Mouse (Mus musculus): ENCODE measurements at regions not wholly inside any gene's neighbourhood (a gene's known extent, or its start where the extent isn't known, plus 50 kb on each side); places are given as distances from the start of the nearest gene placed in this dataset.

- DNase-seq = no peak
Measured at GRCm38 (mm10) chr6:84383718-84384117, 210.0 kb downstream of the Cyp26b1 start.

DNA sequence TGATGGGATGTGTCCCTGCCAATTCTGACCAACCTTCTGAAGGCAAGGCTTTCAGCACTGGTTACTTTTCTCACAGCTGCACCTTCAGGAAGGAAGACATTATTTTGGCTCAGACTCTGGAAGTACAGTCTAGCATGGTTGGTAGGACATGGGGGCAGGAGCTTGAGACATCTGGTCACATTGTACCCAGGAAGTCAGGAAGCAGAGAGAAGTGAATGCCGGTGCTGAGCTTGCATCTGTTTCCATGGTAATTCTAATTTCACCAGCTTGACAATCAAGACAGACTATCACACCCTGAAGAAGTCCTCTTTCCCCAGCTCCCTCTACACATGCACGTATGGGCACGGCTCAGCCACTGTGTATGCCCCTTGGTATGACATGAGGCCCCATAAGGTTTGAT, 210.6 kb downstream of the Cyp26b1 start:
- DNase-seq = no peak

DNA sequence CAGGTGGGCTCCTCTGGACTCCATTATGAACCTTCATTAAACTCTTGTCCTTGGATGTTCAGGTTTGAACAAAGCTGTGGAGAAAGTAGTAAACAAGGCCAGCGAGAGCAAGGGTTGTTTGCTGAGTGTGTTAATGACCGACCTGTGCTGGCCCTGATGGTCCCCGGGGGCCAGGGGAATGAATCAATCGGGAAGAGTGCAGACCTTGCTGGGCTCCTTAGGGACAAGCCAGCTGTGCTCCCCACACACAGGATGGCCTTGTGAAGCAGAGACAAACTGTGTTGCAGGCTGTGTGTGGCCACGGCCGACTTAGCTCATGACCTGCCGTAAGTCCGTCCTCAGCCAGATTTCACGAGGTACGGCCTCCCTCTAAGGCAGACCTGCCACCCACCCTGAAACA, 212.1 kb downstream of the Cyp26b1 start:
- no peak for DNase-seq

- peak; percentile 19 for DNase-seq
Measured at GRCm38 (mm10) chr6:84376666-84377065, 217.0 kb downstream of the Cyp26b1 start.

DNA sequence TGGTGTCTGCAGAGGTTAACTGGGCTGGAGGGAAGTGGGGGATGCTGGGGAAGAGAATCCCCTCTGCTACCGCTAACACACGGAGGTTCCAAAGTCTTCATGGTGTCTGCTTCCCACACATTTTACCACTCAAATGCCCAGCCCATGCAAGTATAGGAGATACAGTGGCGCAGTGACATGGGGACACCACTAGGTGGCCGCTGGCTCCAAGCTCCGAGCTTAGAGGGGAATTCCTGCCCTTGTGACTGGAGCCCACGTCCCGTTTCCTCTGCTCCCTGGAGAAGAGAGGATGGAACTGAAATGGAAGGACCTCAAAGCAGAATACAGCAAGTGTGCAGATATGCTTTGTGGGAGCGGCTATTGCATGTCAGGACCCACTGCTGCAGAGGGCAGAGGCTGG, 218.2 kb downstream of the Cyp26b1 start:
- DNase-seq = peak; percentile 69

DNA sequence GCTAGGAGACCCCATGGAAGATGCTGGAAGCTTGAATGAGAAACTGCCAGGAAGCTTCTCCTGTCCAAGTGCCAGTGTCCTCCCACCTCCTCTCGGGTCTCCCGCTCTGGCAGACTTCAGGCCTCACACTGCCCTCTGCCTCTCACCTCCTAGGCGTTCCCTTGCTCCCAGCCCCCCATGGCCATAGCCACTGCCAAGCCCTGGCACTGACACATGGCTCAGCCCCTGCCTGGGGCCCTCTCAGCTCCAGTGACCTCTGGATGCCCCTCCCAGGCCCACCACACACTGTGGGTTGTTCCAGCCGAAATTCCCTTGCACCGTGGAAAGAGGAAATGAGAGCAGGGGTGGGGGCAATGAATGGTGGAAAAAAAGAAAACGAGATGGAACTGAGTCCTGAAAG, 227.3 kb downstream of the Cyp26b1 start:
- peak; percentile 20 for DNase-seq

GRCm38 (mm10) chr6:84365914-84366313, 227.8 kb downstream of the Cyp26b1 start:
- no peak for DNase-seq

GRCm38 (mm10) chr6:84364964-84365363, 228.7 kb downstream of the Cyp26b1 start:
- no peak for DNase-seq

- DNase-seq = no peak
Measured at GRCm38 (mm10) chr6:84362331-84362730, 231.4 kb downstream of the Cyp26b1 start.

GRCm38 (mm10) chr6:84357911-84358310, 235.8 kb downstream of the Cyp26b1 start:
- DNase-seq = no peak

GRCm38 (mm10) chr6:84353425-84354220, 240.1 kb downstream of the Cyp26b1 start:
- DNase-seq = no peak

DNA sequence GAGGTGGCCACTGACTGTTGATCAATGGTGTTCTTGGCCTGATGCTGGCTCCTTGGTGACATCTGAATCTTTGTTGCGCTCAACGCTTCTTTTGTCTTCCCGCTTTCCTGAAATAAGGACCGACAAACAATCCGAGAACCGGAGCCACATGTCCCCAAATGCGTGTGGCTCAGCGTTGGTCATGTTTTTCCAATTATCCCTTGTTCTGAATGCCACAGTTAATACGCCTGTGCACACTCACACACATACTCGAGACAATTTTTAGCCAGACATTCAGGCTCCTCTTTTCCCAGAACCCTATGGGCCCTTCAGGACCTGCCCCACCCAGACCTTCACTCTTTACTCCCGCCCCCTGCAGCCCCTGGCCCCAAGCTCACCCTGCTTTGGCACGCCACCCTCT, 248.8 kb downstream of the Cyp26b1 start:
- DNase-seq = no peak

- no peak for DNase-seq
Measured at GRCm38 (mm10) chr6:84333666-84334179, 260.0 kb downstream of the Cyp26b1 start.

DNA sequence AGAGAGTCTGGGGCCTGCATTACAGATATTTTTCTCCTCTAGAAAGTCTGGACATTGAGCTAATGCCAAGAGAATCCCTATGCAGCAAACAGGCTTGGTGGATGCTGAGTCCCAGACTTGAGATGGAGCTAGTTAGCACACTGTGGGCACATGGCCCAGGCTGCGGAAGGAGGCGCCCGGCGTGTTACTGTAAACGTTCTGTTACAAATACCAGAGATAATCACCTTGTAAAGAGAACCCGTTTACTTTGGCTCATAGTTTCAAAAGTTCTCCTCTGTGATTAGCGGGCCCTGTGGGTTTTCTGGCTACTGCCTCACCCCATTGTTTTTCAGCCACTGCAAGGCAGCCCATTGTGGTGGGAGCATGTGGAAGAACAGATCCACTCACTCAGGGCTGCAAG, 264.6 kb downstream of the Cyp26b1 start:
- peak; percentile 27 for DNase-seq

GRCm38 (mm10) chr6:84328030-84328390, 265.7 kb downstream of the Cyp26b1 start:
- no peak for DNase-seq

- DNase-seq = no peak
Measured at GRCm38 (mm10) chr6:84327306-84328029, 266.2 kb downstream of the Cyp26b1 start.

- DNase-seq = peak; percentile 69
Measured at GRCm38 (mm10) chr6:84325384-84326114, 268.2 kb downstream of the Cyp26b1 start.

- DNase-seq = no peak
Measured at GRCm38 (mm10) chr6:84324185-84324584, 269.5 kb downstream of the Cyp26b1 start.

GRCm38 (mm10) chr6:84322528-84322927, 271.2 kb downstream of the Cyp26b1 start:
- DNase-seq = no peak

GRCm38 (mm10) chr6:84320586-84320985, 273.1 kb downstream of the Cyp26b1 start:
- DNase-seq = peak; percentile 53

DNA sequence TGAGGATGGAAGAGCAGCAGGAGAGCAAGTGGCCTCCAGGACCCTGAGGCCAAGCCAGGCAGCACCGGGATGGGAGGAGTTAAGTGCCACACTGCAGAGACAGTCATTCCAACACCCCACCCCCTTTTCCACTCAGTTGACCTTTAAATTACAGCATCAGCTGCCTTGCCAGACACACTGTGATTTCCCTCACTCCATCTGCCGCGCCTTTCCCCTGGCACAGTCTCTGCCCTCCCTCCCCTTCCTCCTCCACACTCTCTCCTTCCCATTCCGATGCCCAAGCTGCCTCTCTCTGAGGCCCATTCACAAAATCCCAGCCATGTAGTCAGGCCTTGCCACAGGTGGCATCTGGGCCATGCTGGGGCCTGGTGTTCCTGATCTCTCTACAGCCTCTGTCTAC, 274.9 kb downstream of the Cyp26b1 start:
- peak; percentile 67 for DNase-seq

DNA sequence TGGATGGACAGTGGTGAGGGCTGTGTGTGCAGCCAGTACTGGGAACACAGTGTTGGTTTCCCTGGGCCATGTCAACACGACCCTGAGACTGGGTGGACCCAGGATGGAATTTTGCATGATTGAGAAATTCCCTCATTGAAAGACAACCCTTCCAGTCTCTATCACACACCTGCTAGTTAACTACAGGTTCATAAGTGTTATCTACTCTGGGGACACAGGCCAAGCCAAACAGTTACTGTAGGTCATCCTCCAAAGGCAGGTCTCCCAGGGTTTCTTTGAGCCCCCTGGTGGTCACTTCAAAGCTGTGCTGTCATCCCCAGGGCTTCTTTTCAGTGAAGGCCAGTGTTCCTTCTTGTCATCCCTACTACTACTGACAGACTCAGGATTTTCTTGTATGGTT, 276.7 kb downstream of the Cyp26b1 start:
- DNase-seq = peak; percentile 51
